Mouse (Mus musculus): ENCODE data around the gene Ppp1r14d.

DNA sequence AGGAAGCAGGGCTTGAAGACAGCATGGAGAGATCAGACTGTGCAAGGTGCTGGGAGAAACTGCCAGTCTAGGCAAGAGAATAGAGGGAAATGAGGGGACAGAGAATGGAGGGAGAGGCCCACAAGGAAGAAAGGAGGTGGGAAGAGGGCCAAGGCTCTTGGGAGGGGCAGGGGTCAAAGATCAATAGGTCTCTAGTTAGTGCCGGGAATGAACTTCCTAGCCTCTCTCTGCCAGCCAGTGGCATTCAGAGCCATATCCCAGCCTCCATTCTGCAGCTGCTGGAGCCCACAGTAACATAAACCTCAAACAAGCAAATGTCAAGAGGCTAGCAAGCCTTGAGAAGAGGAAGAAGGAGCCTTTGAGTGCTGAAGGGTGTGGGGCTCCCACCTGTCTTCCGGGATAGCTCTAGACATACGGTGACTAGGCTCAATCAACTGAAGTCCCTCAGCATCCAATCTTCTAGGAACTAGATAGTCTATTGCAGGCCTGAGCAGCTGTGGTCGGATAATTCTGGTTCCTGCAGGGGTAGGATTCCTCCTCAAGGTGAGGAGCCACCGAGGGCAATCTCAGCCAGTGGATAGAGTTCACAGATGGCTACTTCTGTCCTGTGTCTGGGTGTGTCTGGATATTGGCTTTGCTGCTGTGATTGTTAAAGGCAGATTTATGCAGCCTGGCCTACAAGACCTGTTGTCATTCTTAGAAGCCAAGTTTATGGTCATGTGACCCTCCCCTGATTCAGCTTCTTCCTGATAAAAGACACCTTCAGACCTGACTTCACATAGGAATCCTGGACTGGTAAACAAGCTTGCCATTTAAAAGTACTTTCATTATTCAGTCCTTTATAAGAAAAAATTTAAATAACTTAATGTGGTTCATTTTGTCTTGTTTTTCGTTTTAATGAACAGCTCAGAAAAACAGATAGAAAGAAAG, at the start of gene Ppp1r14d:
- TF ChIP-seq CTCF (IDR thresholded peaks at IDR 0.05; ENCODE audit: extremely low read depth, insufficient read depth, low read length) (no peak), POLR2A (IDR thresholded peaks at IDR 0.05; ENCODE audit: extremely low read depth, insufficient read depth, low read length) (no peak)
